Mouse (Mus musculus): Measurements from ENCODE around the gene Tubb5. TPM values are rescaled to one million over a fixed set of nuclear protein-coding genes. Genes with fewer than 3 reads are reported as not detected.

Gene Tubb5
- total and polyA plus RNA-seq, 2 experiments from 2014 or later = 1,606 to 3,326 TPM

DNA sequence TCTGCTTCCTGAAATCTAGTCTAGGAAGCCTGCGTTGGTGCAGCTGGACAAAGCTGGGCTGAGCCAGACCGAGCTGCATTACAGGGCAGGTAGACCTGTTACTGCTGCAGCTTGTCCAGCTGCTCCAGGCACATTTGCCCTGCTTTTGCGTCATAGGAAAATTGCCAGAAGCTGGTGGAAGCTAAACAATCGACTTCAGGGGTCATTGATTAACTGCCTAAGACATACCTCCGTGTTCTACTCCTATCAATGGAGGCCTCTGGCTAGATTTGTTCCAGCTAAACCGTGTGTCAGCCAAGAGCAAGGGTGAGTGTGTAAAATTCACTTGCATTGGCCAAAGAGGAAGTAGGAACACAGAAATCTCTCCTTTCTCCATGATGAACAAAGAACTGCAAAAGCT is 23.4 kb downstream of the Tubb5 start:
- no peaks in the 10 kb centered on the region for H3K9me3 ChIP-seq (ENCODE audit: low read length)
- H3K4me2 ChIP-seq (ENCODE audit: low read depth, low read length) = no peak overlapping the region
- no peak overlapping the region for H3K4me3 ChIP-seq (ENCODE audit: low read length)
- no peak for TF ChIP-seq CTCF (IDR thresholded peaks at IDR 0.05; ENCODE audit: low read depth)
- H3K4me1 ChIP-seq (ENCODE audit: insufficient read depth, low read length) = 0 out of 2 replicates have a peak, but pooled peaks cover 4% of the 10 kb centered on the region
- no peak for ATAC-seq
- DNase-seq (ENCODE audit: low spot score) = no peak
- H3K27ac ChIP-seq = no peak overlapping the region
- 61% methylated on average over 6 of the region's 6 CpGs for WGBS
- no peaks in the 10 kb centered on the region for H3K36me3 ChIP-seq (ENCODE audit: insufficient read depth, low read length)
- no peak overlapping the region for H3K9ac ChIP-seq (replicated peaks; ENCODE audit: low read length)
- no peaks in the 10 kb centered on the region for H3K27me3 ChIP-seq (ENCODE audit: insufficient read depth, low read length)

DNA sequence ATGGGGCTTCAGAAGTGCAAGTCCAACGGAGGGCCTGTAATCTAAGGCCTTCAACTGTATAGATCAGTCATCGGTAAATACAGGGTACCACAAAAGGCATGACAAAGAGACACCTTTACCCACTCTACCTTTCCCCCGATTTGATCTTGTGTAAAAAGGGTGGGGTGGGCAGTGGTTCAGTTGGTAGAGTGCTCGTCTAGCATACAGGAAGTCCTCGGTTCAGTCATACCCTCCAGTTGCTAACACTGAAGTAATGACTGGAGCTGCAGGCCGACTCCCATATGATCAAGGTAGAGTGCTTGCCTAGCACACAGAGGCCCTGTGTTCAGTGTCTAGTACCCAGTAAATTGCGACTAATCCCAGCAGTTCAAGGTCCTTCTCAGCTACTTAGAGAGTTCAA is 24.5 kb downstream of the Tubb5 start:
- TF ChIP-seq CTCF (IDR thresholded peaks at IDR 0.05; ENCODE audit: low read depth) = no peak
- H3K9me3 ChIP-seq (ENCODE audit: low read length) = no peaks in the 10 kb centered on the region
- no peak overlapping the region for H3K9ac ChIP-seq (replicated peaks; ENCODE audit: low read length)
- H3K27me3 ChIP-seq (ENCODE audit: insufficient read depth, low read length) = no peaks in the 10 kb centered on the region
- H3K4me1 ChIP-seq (ENCODE audit: insufficient read depth, low read length) = 0 out of 2 replicates have a peak, but pooled peaks cover 4% of the 10 kb centered on the region
- H3K27ac ChIP-seq = peak overlapping the region; percentile 51
- no peak for DNase-seq (ENCODE audit: low spot score)
- no peak overlapping the region for H3K4me2 ChIP-seq (ENCODE audit: low read depth, low read length)
- H3K4me3 ChIP-seq (ENCODE audit: low read length) = no peak overlapping the region
- 73% methylated on average over 7 of the region's 7 CpGs for WGBS
- H3K36me3 ChIP-seq (ENCODE audit: insufficient read depth, low read length) = no peaks in the 10 kb centered on the region
- no peak; the same call in 1 of the 2 replicates for ATAC-seq

DNA sequence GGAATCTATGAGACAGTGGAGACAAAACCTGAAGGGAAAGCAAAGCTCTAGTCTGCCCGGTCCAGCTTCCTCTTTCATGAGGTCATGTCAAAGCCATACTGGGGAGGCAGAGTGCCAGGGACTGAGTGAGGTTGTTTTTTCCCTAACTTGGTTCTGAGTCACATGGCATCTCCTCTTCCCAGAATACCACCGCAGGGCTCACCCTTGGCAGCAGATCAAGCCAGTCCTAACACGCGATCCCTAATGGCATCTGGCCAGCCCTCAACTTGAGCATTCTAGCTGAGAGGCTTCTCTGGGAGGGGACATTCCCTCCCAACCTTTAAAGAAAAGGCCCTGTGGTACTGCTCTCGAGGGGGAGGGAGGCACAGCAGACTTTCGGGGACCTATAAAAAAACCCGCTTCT is 24.9 kb downstream of the Tubb5 start:
- TF ChIP-seq CTCF (IDR thresholded peaks at IDR 0.05; ENCODE audit: low read depth) = no peak
- ATAC-seq = peak; percentile 88
- WGBS = 29% methylated on average over 7 of the region's 7 CpGs
- Histone ChIP-seq H3K27ac (peak overlapping the region; percentile 51), H3K9me3 (ENCODE audit: low read length) (no peaks in the 10 kb centered on the region), H3K4me3 (ENCODE audit: low read length) (no peak overlapping the region), H3K4me2 (ENCODE audit: low read depth, low read length) (no peak overlapping the region), H3K9ac (replicated peaks; ENCODE audit: low read length) (no peak overlapping the region), H3K4me1 (ENCODE audit: insufficient read depth, low read length) (0 out of 2 replicates have a peak, but pooled peaks cover 4% of the 10 kb centered on the region), H3K27me3 (ENCODE audit: insufficient read depth, low read length) (no peaks in the 10 kb centered on the region), H3K36me3 (ENCODE audit: insufficient read depth, low read length) (no peaks in the 10 kb centered on the region)
- peak; percentile 87 for DNase-seq (ENCODE audit: low spot score)

DNA sequence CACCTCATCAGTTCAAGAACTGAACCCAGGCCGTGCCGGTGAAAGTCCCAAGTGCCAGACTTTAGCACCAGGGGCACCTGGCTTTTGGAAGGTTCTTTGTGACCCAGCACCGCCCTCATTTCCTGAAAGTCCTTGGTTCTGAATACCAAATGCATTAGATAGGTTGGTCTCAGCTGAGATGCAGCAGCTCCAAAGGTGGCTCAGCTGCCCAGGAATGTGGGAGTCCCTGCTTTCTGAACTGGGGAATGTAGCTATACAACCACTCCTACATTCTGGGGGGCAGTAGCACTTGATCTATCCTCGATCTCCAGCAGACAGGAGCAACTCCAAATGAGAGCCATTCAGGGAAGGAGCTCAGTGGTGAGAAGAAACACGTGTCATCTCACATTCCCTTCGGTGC is 25.4 kb downstream of the Tubb5 start:
- 0 out of 2 replicates have a peak, but pooled peaks cover 4% of the 10 kb centered on the region for H3K4me1 ChIP-seq (ENCODE audit: insufficient read depth, low read length)
- H3K36me3 ChIP-seq (ENCODE audit: insufficient read depth, low read length) = no peaks in the 10 kb centered on the region
- DNase-seq (ENCODE audit: low spot score) (no peak), ATAC-seq (peak; percentile 4; the same call in 1 of the 2 replicates)
- H3K4me3 ChIP-seq (ENCODE audit: low read length) = no peak overlapping the region
- 62% methylated on average over 6 of the region's 6 CpGs for WGBS
- H3K27me3 ChIP-seq (ENCODE audit: insufficient read depth, low read length) = no peaks in the 10 kb centered on the region
- no peak overlapping the region for H3K4me2 ChIP-seq (ENCODE audit: low read depth, low read length)
- H3K9me3 ChIP-seq (ENCODE audit: low read length) = no peaks in the 10 kb centered on the region
- H3K9ac ChIP-seq (replicated peaks; ENCODE audit: low read length) = no peak overlapping the region
- no peak for TF ChIP-seq CTCF (IDR thresholded peaks at IDR 0.05; ENCODE audit: low read depth)
- H3K27ac ChIP-seq = peak overlapping the region; percentile 51

DNA sequence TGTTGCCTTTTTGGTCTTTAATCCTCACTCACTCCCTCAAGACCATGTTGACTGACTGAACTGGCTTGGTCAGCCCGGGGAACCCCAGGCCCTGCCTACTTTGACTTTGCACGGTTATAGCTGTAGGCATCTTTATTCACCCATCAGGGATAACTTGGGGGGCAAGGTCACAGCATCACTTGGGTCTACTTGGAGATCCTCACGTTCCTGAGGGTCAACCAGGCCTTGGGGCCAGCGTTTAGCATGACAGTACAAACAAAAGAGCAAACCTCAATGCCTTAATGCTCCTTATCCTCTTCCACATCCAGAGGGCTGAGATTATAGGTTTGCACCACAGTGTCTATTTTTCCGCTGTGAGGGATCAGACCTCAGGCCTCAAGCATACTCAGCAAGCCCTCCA is 25.8 kb downstream of the Tubb5 start:
- no peaks in the 10 kb centered on the region for H3K36me3 ChIP-seq (ENCODE audit: insufficient read depth, low read length)
- H3K4me1 ChIP-seq (ENCODE audit: insufficient read depth, low read length) = 0 out of 2 replicates have a peak, but pooled peaks cover 4% of the 10 kb centered on the region
- ATAC-seq (no peak), DNase-seq (ENCODE audit: low spot score) (no peak)
- H3K9me3 ChIP-seq (ENCODE audit: low read length) = no peaks in the 10 kb centered on the region
- H3K9ac ChIP-seq (replicated peaks; ENCODE audit: low read length) = no peak overlapping the region
- TF ChIP-seq CTCF (IDR thresholded peaks at IDR 0.05; ENCODE audit: low read depth) = no peak
- no peak overlapping the region for H3K4me2 ChIP-seq (ENCODE audit: low read depth, low read length)
- H3K4me3 ChIP-seq (ENCODE audit: low read length) = no peak overlapping the region
- no peaks in the 10 kb centered on the region for H3K27me3 ChIP-seq (ENCODE audit: insufficient read depth, low read length)
- 0 out of 2 replicates have a peak overlapping the region, but pooled peaks have one; percentile 51 for H3K27ac ChIP-seq
- 78% methylated on average over 5 of the region's 5 CpGs for WGBS

DNA sequence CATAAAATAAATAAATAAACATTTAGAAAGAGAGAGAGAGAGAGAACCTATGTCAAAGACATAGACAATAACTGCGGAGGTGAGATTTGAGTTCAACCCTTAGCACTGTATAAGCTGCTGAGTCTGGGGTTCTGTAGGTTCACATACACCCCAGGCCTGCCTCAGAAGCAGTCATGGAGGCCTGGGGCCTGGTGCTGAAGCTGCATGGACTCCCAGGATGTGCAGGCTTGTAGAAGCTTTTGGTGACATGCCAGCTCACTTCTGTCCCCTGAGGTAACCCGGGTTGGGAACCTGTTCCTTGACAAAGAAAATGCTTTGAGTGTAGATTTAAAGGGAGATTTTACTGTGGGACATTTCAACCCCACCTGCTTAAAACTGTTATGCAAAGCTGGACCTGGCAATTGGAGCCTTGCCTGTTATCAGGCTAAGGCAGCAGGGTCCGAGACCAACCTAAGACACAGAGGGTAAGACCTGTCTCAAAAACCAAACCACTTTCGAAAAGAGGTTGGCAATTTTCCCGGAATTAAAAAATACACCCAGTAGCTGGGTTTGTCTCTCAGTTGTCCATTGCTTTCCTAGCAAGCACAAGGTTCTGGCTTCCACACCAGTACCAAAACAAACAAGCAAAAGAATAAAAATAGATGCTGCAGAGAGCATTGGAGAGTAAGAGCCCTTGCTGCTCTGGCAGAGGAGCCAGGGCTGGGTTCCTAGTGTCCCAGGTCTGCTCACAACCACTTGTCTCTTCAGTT is 27.0 kb downstream of the Tubb5 start:
- DNase-seq (ENCODE audit: low spot score) (no peak), ATAC-seq (no peak)
- H3K36me3 ChIP-seq (ENCODE audit: insufficient read depth, low read length) = no peaks in the 10 kb centered on the region
- WGBS = 69% methylated on average over 5 of the region's 5 CpGs
- no peak for TF ChIP-seq CTCF (IDR thresholded peaks at IDR 0.05; ENCODE audit: low read depth)
- no peak overlapping the region for H3K27ac ChIP-seq
- no peak overlapping the region for H3K4me2 ChIP-seq (ENCODE audit: low read depth, low read length)
- H3K9me3 ChIP-seq (ENCODE audit: low read length) = no peaks in the 10 kb centered on the region
- H3K4me3 ChIP-seq (ENCODE audit: low read length) = no peak overlapping the region
- H3K4me1 ChIP-seq (ENCODE audit: insufficient read depth, low read length) = 0 out of 2 replicates have a peak, but pooled peaks cover 4% of the 10 kb centered on the region
- no peaks in the 10 kb centered on the region for H3K27me3 ChIP-seq (ENCODE audit: insufficient read depth, low read length)
- H3K9ac ChIP-seq (replicated peaks; ENCODE audit: low read length) = no peak overlapping the region

DNA sequence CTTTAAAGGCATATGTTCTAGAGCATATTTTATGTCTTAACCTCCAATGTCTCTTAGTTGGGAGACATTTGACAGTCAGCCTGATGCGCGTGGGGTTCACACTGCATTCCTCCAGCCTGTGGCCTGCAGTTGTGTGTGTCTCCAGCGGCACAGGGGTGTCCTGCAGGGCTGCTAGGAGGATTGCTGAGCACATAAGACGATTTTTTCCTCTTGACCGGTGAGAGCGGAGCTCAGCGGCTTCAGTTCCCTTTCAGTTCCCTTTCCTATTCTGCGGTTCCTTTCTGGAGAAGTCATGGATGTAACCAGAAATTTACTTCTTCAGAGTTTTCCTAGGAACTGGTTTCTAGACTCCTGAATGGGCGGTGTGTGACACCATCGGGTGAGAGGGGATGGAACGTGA is 28.7 kb downstream of the Tubb5 start:
- no peak overlapping the region for H3K4me3 ChIP-seq (ENCODE audit: low read length)
- H3K27me3 ChIP-seq (ENCODE audit: insufficient read depth, low read length) = no peaks in the 10 kb centered on the region
- DNase-seq (ENCODE audit: low spot score) (no peak), ATAC-seq (no peak)
- no peaks in the 10 kb centered on the region for H3K36me3 ChIP-seq (ENCODE audit: insufficient read depth, low read length)
- no peak for TF ChIP-seq CTCF (IDR thresholded peaks at IDR 0.05; ENCODE audit: low read depth)
- no peaks in the 10 kb centered on the region for H3K9me3 ChIP-seq (ENCODE audit: low read length)
- no peak overlapping the region for H3K4me2 ChIP-seq (ENCODE audit: low read depth, low read length)
- no peak overlapping the region for H3K27ac ChIP-seq
- 0 out of 2 replicates have a peak, but pooled peaks cover 4% of the 10 kb centered on the region for H3K4me1 ChIP-seq (ENCODE audit: insufficient read depth, low read length)
- WGBS = 84% methylated on average over 11 of the region's 11 CpGs
- no peak overlapping the region for H3K9ac ChIP-seq (replicated peaks; ENCODE audit: low read length)

Data from hindbrain, postnatal 0 days (tissue).